Mouse (Mus musculus): ENCODE measurements around the gene Msantd1. TPM values are rescaled to one million over a fixed set of nuclear protein-coding genes. Genes with fewer than 3 reads are reported as not detected.
A peak's percentile ranks its signal among the peaks of the same experiment; 100 is the strongest.

The Msantd1 gene
- total RNA-seq, 2 experiments from 2014 or later, result 3.8 to 6.4 TPM

DNA sequence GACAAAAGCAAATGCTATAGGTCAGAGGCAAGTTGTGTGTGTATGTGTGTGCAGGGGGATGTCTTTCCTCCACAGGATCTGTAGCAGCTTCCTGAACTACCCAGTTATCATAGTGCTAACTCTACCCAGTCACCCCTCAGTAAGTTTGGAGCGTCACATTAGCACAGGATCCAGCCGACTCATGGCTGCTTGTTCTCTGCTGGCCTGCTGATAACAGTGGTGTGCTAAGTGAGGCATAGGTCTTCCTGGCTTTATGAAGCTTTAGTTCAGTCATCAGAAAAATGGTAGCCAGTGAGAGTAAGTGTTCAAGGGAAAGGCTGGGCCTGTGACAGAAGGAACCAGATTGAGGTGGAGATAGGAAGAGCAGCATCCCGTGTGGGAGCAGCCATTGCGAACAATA is 16.1 kb downstream of the Msantd1 start:
- DNase-seq (ENCODE audit: low spot score in 2 of 2), result no peak

DNA sequence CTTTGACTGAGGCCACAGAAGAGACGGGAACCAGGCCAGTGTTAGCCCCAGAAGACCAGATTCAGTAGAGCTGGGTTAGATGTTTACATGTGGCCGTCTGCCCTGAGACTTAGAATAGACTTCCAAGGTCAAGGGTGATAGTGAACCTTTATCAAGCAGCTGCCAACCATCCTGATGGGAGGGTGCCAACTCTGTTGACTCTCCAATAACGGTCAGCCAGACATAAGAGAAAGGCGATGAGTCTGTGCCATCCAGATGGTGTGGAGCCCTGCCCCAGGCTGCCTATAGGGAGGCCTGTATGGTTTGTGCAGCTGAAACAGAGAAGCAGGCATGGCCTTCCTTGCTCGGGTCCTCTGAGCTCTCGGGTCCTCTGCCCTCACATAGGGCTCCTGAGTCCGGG is 16.7 kb downstream of the Msantd1 start:
- DNase-seq (ENCODE audit: low spot score in 2 of 2), result no peak

DNA sequence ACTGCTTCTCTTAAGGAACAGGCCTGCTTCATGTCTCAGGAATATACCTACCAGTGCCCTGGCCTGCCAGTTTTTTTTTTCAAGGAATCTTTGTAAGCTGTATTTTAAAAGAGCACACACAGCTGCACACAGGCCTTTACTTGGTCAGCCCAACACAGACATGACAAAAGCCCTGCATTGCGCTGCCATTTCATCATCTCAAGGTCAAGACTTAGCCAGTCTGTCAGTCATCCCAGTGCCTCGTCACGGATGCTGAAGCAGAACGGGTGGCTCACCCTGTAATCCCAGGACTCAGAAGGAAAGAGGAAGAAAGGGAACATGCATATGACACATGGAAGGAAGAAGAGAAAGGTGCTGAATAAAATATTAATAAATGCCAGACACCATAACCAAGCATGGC is 19.8 kb downstream of the Msantd1 start:
- no peak for DNase-seq (ENCODE audit: low spot score in 2 of 2)

DNA sequence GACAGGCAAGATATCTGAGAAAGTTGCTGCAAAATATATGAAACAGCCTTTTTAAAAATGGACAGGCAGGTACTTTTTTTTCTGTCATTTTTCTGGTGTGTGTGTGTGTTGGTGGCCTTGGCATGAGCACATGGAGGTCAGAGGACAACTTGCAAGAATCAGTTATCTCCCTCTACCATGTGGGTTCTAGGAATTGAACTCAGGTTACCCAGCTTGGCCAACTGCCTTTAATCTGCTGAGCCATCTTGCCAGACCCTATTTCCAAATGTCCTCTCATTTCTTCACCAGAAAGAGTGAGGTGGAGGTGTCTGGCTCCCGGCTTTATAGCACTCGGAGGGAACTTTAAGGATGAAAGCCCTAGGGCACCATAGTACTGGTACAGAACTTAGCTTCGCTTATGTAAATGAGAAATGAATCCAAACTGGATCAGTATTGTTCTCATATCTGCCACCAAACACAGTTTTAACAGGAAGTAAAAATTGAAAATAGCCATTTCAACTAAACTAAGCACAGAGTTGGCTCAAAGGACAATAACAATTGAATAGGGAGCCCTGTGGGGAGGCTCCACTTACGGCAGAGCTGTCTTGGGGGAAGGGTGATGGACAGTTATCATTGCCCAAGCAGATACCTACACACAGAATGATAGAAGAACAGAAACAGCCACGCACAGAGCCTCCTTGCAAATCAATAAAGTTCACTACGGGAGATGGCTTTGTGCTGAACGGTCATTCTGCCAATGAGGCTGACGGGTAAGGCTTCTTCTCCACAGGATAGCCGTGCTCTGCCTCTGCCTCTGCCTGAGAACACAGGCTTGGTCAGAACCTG is 22.6 kb downstream of the Msantd1 start:
- no peak for DNase-seq (ENCODE audit: low spot score in 2 of 2)

DNA sequence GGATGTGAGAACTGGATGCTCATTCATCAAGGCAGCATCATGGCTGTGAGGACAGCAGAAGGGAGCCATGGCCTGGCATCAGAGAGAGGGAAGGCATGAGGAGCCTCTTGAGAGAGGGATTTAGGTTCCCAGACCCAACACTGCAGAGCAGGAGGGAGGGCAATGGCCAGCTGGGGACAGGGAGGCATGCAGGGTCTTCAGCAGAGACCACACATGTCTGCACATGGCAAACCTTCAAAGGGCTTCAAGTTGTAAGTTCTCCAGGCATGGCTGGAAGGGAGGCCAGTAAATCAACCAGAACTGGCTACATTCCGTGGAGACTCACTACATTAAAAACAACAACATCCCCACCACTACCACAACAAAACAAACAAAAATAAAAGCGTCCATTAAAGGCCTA is 23.3 kb downstream of the Msantd1 start:
- no peak for DNase-seq (ENCODE audit: low spot score in 2 of 2)

DNA sequence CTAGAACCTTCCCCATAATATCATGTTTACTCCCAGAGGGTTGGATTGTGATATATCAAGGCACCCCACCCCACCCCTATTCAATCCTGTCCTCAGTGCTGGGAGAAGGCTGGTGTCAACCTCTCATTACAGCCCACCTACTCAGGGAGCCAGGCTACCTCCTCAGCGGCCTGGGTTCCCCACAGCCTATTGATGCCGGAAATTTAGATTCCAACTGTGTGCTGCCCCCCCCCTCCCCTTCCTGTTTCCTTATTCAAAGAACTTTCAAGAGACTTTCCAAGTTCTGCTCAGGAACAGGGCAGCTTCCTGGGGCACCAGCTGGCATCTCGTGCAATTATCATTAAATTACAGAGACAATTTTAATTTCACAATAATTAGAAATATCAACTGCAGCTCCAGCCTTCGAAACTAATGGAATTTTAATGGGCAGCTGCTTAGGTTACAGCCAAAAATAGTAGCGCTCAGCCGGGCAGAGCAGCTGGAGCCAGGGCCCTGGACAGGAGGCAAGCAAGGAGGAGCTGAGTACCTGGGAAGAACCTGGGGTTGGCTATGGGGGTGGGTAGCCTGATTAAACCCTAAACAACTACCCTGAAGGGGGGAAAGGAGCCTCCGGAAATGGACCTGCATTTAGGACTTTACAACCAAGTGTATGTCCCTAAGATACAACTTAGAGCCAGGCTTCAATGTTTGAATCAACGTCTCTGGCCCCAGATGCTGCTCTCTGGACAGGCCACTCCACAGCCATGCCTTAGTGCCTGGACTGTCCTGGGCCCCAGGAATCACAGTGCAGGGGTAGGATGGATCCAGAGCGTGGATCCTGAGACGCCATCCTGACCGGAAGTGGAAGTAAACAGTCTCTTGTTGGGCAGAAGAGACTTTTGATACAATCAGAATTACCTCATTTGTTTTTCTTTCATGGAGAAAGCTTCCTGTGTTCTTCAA is 24.0 kb downstream of the Msantd1 start:
- no peak for DNase-seq (ENCODE audit: low spot score in 2 of 2)

DNA sequence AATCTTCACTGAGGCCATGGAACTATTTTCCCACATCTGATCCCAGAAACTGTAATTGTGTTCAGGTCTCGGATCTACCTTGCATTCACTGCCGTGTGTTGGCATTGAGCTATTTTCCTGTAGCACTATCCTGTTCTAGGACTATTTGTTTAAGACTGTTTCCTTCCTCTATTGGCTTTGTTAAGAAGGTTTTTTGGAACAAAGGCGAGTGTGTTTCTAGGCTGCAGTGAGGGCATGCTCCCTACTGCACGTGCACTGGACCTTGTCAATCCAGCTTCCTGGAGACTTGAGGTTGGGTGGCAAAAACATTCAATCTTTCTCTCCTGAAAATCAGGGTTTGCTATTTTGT is 24.6 kb downstream of the Msantd1 start:
- DNase-seq (ENCODE audit: low spot score in 2 of 2), result no peak

DNA sequence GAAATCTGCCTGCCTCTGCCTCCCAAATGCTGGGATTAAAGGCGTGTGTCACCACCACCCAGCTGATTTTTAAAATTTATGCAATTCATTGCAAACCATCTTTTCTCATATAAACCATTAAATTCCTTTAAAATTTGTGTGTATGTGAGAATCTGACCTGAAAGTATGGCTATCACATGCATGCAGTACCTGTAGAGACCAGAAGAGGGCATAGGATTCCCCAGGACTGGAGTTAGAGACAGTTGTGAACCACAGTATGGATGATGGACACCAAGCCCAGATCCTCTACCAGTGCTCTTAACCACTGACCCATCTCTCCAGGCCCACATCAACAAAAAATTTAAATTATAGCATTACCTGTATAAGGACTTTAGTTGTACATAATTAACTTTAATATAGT is 25.6 kb downstream of the Msantd1 start:
- DNase-seq (ENCODE audit: low spot score in 2 of 2), result no peak

DNA sequence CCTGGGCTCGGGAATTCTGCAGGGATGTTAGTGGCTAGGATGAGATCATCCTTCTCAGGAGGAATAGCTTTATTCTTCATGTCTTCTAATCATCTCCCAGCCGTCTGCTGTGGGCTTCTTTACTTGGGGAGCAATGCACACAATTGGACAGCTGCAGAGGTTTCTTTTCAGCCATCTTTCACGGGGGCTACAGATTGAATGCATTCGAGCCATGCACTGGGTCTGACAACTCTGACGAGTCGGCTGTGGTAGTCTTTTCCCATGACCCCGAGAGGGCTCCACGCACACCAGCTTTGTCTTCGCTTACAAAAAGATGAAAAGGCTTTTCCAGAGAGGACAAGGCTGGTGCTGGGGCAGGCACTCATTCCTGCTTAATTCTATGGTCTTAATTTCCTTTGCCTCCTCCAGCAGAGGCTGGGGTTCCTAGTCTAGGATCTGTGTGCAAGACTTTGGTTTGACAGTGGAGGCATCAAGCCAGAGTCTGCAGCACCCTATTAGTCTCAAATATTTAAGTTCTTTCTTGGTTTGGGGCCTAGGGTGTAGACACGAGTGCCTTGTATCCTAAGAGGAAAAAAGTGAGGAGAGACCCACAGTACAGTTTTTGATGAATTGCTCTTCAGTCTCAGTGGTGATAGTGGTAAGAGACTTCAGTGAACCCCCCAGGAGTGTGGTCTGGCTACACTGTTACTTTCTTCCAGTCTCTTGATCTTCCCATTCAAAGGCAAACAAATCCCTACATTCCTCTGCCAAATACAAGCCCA is 34.1 kb downstream of the Msantd1 start:
- no peak for DNase-seq (ENCODE audit: low spot score in 2 of 2)

DNA sequence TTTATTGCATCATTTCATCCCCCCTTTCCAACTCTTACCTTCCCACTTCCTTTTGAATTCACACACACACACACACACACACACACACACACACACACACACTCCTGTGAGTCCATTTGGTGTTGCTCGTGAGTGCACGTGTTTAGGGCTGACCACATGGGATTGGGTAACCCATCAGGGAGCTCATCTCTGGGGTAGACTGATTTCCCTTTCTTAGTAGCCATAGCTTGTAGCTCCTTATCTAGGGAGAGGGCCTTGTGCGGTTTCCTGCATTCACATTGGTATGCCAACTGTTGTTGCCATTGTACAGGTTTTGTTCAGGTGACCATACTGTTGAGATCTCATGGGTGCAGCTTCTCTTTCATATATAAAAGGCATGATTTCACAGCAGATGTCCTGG is 35.6 kb downstream of the Msantd1 start:
- DNase-seq (ENCODE audit: low spot score in 2 of 2), result no peak

DNA sequence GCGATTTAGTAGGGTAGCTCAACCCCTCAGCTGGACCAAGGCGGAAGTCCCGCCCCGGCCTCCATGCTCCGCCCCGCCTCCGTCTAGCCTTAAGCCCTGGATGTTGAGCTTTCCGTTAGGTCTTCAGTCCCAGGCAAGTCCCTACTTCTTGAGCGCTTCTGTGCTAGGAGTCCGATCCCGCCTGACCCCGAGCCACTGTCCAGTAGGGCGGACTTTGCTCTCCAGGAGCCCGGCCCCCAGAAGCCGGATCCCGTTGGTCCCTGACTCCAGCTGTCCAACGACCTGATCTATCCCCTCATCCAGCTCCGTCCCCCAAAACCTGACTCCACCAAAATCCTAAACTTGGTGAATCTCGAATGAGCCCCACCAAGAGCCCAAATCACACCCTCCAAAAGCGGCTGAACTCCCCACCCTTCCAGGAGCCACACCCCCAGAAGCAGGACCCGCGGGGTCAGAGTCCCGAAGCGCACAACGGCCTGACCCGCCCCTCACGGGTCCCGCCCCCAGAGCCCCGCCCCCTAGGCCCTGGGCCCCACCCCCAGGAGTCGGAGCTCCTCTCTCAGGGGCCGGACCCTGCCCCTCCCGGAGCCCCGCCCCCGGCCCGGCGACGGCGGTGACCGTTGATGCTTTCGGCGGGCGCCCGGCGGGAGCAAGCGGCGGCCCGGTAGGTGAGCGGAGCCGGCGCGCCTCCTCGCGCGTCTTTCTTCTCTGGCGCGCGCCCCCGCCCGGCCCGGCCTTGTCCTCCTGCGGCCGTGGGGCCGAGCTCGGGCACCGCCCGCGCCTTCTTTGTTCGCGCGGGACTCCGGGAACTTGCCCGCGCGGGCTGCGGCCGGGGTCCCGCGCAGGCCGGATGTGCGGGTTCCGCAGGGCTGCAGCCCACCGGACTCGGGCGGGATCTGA is 41.3 kb downstream of the Msantd1 start, which contains the start of gene Rgs12:
Gene Rgs12 (plus strand): TSS at position 585 of the 900 bp plus-strand sequence.
- DNase-seq (ENCODE audit: low spot score in 2 of 2), result peak; percentile 18 to 44

DNA sequence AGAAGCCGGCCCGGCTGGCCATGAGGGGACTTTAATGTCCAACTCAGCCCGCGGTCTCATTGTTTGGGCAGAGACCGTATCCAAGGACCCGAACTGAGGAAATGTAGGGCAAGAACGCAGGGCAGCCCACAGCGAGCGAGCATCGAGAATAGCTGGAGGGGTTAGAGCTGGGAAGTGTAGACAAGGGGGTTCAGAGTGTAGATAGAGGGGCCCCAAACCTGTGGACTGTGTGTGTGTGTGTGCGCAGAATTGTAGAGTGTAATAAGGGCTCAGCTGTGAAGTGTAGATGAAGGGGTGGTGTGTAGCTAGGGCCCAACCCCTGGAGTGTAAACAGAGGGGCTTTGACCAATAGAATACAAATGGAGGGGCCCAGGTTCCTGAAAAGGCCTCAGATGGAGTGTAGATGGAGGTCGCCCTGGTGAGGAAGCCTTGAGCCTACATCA is 42.0 kb downstream of the Msantd1 start:
- DNase-seq (ENCODE audit: low spot score in 2 of 2), result no peak

DNA sequence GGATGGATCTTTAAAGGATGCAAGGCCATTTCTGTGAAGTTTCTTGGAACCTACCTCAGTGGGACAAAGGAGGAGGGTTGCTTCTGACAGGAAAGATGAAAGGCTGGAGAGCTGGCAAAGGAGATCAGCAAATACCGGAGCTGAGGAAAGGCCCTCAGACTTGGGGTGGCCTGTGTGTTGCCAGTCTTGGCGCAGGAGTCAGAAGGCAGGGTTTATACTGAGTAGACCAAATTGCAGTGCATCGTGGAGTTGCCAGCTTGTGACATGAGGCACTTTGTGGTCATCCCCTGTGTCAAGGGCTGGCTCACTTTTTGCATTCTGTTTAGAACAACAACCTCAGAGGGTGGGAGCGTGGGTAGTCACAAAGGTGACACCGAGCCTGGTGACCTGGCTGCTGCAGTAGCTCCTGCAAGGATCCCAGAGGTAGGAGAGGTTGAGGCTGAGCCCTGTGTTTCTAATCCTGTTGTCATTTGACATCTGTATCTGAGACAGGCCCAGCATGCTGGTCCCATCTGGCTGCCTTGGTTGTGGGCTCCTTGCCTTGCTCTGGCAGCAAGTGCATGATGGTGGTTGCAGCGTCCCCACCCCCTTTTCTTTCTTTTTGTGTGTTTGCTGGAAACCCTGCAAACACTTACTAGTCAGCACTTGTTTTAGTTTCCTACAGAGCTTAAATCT is 42.8 kb downstream of the Msantd1 start:
- DNase-seq (ENCODE audit: low spot score in 2 of 2), result no peak

DNA sequence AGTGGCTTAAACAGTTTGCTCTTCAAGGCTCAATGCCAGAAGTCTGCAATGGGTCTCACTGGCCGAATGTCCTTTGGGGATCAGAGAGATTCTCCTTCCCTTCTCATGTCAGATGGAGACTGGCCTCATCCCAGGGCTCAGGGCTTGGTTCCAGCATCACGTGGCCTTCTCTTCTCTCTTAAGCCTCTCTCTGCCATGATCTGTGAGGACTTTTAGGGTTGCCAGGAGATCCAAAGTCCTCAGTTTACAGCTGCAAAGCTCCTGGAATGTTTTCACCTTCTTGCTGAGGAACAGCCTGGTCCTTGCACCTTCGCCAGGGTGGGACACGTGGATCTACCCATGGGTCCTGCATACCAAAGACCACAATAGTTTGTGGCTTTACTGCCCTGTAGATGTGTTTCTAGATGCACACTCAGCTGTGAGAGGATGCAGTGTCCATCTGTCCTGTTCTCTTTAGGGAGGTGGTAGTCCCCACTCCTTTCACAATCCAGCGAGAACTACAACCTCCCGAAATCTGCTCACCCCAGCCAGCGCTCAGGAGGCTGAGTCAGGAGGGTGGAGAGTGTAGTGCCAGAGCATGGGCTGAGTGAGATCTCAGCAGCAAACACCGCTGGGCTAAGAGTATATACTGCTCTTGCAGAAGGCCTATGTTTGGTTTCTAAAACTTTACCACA is 43.5 kb downstream of the Msantd1 start:
- no peak for DNase-seq (ENCODE audit: low spot score in 2 of 2)

DNA sequence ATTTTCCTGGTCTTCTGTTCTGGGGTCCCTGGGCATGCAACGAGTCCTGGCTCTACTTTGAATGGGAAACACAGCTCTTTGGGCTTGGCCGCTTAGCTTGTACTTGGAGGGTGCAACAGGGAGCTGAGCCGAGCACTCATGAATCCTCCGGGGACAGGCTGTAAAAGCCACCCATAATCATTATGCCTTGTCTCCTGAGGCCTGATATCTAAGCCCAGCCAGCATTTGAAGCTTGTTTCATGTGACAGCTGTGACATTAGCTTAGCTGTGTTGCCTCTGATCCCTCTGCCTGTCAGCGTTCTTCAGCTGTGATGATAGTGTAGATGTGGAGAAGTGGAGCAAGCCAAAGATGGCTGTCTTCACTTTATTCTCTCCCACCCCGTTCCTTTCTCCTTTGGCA is 46.7 kb downstream of the Msantd1 start:
- DNase-seq (ENCODE audit: low spot score in 2 of 2), result no peak

DNA sequence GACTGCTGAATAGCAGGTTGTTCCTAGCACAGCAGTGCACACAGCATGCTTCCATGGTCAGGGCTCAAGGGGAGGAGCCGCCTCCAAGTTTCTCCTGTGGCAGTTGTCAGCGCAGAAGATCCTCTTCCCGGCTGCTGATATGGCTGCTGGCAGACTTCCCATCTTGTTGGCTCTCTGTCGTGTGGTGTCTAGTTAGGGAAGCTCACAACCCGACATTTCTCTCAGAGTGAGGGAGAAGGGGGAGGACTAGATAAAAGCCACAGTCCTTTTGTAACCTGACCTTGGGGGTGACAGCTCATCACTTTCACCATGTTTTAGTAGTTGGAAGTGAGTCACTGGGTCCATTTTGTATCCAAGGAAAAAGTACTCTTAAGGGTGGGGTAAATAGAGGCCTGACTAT is 47.8 kb downstream of the Msantd1 start:
- no peak for DNase-seq (ENCODE audit: low spot score in 2 of 2)

DNA sequence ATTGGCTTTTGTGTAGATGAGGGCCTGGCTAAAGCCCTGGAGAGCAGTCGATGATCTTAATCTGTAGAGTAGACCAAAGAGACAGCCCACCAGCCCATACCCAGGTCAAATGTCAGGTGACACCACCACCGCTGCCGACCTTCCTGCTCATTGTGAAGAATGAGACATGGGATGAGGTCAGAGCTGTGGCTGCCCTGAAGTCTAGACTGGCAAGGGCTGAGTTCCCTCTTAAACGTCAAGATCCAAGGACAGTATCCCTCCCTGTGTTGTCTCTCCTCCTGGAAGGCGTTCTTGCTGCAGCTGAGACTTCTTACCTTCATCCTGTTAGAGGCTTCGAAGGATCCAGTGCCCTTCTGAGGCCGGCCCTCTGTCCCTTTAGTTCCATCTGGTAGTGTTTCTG is 48.3 kb downstream of the Msantd1 start:
- DNase-seq (ENCODE audit: low spot score in 2 of 2), result no peak

DNA sequence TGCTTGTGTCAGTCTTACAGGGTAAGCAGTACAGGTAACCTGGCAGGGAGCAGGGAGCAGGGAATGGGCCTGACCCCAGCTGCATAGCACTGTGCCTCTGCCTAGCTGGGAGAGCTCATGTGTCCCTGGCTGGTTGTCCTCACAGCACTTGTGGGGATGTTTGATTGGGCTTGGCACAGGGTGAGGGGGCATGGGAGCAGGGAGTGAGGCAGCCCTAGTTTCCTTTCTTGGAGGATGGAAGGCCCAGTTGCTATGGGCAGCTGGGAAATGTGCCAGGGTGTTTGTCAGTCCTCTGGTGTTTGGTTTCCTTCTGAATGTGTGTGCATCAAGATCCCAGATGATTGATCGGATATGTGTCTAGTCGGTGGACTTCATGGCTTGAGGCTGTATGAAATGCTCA is 49.2 kb downstream of the Msantd1 start:
- peak in 1 of 2 experiments; percentile 21 for DNase-seq (ENCODE audit: low spot score in 2 of 2)

DNA sequence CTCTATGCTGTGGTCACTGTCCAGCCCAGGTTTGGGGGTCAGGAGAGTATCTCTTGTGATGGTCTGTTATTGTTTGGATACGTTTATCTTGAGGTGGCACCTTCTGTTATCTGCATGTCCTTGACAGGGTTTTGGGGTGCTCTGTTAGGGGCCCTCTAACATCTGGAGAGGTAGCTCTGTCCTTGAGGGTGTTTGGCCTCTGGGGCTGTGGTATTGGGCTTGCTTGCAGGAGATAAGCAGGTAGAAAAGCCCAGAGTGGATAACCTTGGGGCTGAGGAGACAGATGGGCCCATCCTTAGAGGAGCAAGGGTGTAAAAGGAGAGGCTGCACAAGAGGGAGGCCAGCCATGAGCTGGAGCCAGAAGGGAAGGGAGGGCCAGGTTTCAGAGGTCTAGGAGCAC is 52.2 kb downstream of the Msantd1 start:
- no peak for DNase-seq (ENCODE audit: low spot score in 2 of 2)
